Mouse (Mus musculus) left cerebral cortex, adult 9 months (tissue): ENCODE data around the gene Armc7.
"Not testable (repeated sequence)": the region's sequence is repeated elsewhere in the genome, so short reads cannot be mapped to it uniquely, and the experiment has no call there.

Experiments
- DNase-seq, 2 experiments: peaks; one replicate each; pipeline ENCODE4 v3.0.0; 2022; ENCODE audit warnings: low spot score in 2 of 2

The Armc7 gene

DNA sequence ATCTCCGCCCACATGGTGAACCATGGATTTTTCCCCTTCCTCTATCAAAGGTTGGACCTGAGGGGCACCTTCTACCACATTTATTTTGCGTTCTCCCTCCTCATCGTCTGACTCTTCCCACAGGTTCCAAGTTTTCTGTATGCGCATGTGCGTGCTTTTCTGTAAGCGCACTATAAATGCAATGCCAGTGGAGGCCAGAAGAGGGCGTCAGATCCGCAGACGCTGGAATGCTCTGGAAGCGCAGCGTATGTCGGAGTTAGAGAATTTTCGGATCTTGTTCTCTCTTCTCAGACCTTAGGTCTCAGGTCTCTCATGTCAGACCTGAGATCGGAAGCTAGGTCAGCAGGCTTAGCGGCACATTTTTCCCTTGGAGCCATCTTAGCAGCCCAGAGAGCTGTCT, 19.8 kb upstream of the Armc7 start:
- no peak for DNase-seq

- DNase-seq, result no peak
These were observed 19.3 kb upstream of the Armc7 start for GRCm38 (mm10) chr11:115456182-115456581.

GRCm38 (mm10) chr11:115457405-115457804, 18.1 kb upstream of the Armc7 start:
- no peak for DNase-seq

DNA sequence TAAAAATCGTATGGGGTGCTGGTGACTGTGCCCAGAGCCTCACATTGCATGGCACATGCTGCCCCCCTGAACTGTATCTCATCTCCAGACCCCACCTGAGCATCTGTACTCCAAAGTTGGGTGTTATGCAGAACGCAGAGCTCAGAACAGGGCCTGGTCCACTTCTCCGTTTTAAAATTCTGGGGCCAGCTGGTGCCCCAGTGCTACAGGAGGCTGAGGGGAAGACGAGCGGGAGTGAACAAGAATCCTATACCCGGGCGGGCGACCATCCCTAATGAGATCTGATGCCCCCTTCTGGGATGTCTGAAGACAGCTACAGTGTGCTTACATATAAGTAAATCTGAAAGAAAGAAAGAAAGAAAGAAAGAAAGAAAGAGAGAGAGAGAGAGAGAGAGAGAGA, 14.5 kb upstream of the Armc7 start:
- DNase-seq, result no peak

GRCm38 (mm10) chr11:115461846-115462242, 13.6 kb upstream of the Armc7 start:
- no peak for DNase-seq

- no peak for DNase-seq
These were observed 13.1 kb upstream of the Armc7 start, which contains the start of gene Slc16a5 for GRCm38 (mm10) chr11:115462243-115462891. TSS of gene Slc16a5 (plus strand) at chr11:115462474.

DNA sequence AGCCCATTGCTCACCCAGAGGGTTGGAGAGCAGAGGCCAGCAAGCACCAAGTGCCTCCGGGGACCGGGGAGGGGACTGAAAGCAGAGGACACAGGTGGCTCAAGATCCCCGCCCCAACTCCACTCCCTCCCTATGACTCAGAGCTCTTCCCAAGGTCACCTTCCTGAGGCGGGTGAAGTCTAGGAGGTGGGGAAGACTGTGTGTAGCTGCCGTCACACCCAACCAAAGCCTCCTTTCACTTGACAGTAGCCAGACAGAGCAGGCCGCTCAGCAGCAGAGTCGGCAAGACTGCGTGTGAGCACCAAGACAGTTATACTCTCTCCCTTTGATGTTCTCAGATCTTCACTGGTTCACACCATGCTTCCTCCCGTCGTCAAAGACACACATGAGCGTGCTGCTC, 12.1 kb upstream of the Armc7 start:
- DNase-seq, result no peak

DNA sequence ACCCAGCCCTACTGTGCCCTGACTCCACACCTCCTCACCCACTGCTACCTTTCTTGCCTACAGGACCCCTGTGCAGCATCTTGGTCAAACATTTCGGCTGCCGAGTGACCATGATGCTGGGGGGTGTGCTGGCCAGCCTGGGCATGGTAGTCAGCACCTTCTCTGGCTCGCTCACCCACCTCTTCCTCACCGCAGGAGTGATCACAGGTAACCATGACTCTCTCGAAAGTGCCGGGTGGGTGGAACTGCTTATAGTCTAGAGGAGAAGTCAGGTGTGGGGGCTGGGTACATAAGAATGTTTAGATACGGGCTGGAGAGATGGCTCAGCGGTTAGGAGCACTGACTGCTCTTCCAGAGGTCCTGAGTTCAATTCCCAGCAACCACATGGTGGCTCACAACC, 10.6 kb upstream of the Armc7 start:
- DNase-seq, result no peak

GRCm38 (mm10) chr11:115467217-115467618, 8.2 kb upstream of the Armc7 start:
- DNase-seq, result no peak

- no peak for DNase-seq
These were observed 3.3 kb upstream of the Armc7 start for GRCm38 (mm10) chr11:115472183-115472582.

GRCm38 (mm10) chr11:115473626-115474275, 1.7 kb upstream of the Armc7 start:
- DNase-seq, result peak; percentile 86 to 99

DNA sequence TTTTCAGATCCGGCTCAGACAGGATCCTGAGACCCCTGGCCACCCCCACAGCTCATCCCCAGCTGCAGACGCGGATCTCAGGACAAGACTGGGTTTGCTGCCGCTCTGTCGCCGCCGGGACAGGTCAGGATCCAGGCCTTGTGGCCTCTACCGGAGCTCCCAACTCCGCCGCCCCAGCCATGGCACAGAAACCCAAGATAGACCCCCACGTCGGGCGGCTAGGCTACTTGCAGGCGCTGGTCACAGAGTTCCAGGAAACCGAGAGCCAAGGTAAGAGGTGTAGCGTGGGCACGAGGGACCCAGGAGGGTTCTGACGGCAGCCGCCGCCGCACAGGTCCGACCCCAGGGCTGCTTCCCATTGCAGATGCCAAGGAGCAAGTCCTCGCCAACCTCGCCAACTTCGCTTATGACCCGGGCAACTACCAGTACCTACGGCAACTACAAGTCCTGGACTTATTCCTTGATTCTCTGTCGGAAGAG, 331 bp downstream of the Armc7 start:
- no peak for DNase-seq

- DNase-seq, result not testable (repeated sequence)
These were observed 1.2 kb downstream of the Armc7 start for GRCm38 (mm10) chr11:115476630-115477029.

DNA sequence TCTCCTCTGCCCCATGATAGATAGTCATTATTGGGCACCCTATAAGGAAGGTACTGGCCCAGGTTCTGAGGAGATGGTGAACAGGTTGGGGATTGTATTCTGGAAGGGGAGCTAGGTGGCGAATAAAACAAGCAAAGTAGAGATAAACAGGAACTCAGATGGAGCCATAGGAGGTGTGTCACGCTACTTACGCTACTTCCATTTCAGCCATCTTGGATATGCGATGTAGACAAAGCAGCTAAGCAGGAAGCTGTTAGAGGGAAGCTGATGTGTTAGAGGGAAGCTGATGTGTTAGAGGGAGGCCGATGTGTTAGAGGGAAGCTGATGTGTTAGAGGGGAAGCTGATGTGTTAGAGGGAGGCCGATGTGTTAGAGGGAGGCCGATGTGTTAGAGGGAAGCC, 1.9 kb downstream of the Armc7 start:
- not testable (repeated sequence) for DNase-seq

DNA sequence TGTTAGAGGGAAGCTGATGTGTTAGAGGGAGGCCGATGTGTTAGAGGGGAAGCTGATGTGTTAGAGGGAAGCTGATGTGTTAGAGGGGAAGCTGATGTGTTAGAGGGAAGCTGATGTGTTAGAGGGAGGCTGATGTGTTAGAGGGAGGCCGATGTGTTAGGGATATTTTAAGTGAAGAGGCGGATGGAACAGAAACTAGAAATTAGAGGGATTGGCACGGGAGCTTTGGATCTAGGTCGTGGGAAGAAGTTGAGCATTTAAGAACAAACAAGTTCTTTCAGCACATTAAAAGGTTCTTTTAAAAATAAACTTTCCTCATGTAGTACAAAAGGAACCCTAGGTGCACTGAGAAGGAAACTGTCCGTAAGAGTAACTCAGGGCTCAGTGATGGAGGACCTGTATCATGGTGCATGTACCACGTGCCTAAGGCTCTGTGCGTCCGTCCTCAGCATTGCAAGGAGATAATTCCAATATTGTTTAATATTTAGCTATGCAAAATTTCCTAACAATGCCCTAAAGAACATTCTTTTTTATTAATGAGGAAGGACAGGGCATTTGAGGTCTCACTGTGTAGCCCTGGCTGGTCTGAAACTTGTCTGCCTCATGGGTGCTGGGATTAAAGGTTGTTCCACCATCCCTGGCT, 3.0 kb downstream of the Armc7 start:
- no peak for DNase-seq

DNA sequence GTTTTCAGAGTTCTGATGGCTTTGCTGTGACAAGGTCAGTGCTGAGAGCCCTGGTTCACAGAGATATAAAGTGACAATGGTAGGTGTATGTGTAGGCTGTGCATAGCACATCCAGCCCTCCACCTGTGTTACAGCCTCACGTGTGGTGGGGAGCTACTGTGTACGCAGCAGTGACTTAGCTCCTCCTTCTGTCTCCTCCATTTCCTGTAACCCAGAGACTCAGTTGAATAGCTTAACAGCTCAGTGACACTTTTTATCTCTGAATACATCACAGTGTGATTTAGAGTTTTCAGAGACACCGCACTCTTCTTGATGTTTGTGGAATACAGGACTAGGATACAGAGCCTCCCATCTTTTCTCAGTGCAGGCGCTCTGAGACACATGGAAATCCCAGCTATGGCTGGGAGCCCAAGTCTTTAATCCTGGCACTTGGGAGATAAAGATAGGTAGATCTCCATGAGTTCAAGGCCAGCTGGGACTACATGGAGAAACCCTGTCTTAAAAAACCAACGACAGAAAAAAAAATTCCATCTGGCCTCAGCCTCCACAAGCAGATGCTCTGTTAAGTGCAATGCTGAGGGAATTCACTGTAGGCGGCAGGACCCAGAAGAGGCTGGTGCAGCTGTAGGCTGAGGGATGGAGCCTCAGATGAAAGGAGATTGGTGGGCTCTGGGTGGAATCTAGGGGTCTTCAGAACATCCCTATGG, 6.2 kb downstream of the Armc7 start:
- DNase-seq, result peak; percentile 65 to 81

DNA sequence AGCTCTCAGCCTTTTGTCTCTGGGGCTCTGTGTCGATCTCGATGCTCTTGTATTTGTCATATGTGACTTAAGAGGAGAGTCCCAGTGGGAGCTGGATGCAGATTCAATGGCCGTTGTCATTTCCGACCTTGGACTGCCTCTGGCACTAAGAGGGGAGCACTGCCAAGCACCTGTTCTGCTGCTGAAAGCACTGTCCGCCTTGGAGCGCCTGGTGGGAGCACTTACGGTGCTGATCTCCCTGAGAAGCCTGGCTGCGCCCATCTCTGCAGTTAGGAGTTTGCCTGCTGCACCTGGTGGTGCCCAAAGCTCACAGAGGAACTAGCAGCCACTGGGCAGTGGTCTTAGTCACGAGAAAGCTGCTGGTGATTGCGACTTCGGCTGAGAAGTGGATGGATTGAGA, 7.8 kb downstream of the Armc7 start:
- DNase-seq, result no peak

- peak in 1 of 2 experiments; percentile 82 for DNase-seq
These were observed 8.3 kb downstream of the Armc7 start for GRCm38 (mm10) chr11:115483726-115484125.

DNA sequence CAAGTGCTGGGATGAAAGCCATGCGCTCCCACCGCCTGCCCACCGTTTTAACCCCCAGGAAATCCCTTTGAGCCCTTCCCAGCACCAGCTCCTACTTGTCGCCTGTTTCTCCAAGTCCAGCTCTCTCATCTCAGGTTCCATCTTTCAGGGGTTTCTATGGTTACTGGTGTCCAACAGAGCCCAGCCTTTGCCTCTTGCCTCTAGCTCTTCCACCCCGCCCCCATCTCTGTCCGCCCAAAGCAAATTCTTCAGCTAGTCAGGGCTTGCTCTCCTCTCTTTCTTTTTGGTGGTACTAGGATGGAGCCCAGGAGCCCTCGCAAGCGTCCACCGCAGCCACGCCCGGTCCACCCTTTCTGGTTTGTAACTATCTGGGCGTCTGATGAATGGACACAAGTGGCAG, 9.7 kb downstream of the Armc7 start:
- DNase-seq, result no peak

DNA sequence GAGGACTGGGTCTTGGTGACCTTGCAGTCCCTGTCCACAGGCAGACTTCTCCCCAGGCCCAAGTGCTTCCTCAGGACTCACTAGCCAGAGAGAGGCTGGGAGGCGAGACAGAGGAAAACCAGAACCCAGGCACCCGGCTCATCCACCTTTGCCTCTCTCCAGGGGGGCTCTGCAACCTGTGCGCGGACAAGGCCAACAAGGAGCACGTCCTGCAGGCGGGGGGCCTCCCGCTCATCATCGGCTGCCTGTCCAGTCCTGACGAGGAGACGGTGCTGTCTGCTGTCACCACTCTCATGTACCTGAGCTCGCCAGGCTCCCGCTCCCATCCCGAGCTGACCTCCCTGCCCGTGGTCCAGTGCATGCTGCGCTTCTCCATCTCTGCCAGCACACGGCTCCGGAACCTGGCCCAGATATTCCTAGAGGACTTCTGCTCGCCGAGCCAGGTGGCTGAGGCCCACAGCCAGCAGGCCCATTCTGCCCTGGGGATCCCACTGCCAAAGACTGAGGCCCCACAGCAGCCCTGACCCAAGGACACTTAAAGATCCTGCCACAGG, 13.2 kb downstream of the Armc7 start:
- DNase-seq, result no peak

GRCm38 (mm10) chr11:115490441-115491355, 15.2 kb downstream of the Armc7 start:
- no peak for DNase-seq
